Mouse (Mus musculus) cortical plate, adult 2 months (tissue): ENCODE results near the gene Cox8b. TPM values are rescaled to one million over a fixed set of nuclear protein-coding genes. Genes with fewer than 3 reads are reported as not detected.
A peak's percentile ranks its signal among the peaks of the same experiment; 100 is the strongest.

Source experiments
- H3K27ac ChIP-seq: fragments of 200-500 bp; 2 replicates; pipeline ENCODE4 v1.5.1; 2012; ENCODE audit warnings: low read length, control low read depth, inconsistent platforms; ENCODE audit not compliant: insufficient read depth
- H3K4me1 ChIP-seq: fragments of 200-500 bp; 2 replicates; pipeline ENCODE4 v1.6.1; 2011; ENCODE audit warnings: low read length; ENCODE audit not compliant: control insufficient read depth, insufficient read depth
- H3K4me3 ChIP-seq: fragments of 200-500 bp; 2 replicates; pipeline ENCODE4 v1.5.1; 2011; ENCODE audit warnings: mild to moderate bottlenecking, low read length, control low read depth; ENCODE audit not compliant: insufficient read depth
- CTCF ChIP-seq: fragments of 200-500 bp; IDR thresholded peaks from 2 replicates; pipeline ENCODE4 v1.5.1; 2011; ENCODE audit warnings: mild to moderate bottlenecking, control low read depth, low read length; ENCODE audit not compliant: insufficient read depth; ENCODE audit errors: extremely low read depth
- POLR2A ChIP-seq: fragments of 200-500 bp; IDR thresholded peaks from 2 replicates; pipeline ENCODE4 v1.6.1; 2011; ENCODE audit warnings: mild to moderate bottlenecking, low read length, control low read depth; ENCODE audit not compliant: insufficient read depth; ENCODE audit errors: extremely low read depth
- polyA plus RNA-seq: library from polyadenylated mRNA; depleted of rRNA; stranded (reverse); fragments of >200 nt; gene quantifications from 2 replicates; pipeline ENCODE4 v1.2.3, GENCODE M21; 2012

The Cox8b gene
- polyA plus RNA-seq, 1 experiment: 1.3 TPM

GRCm38 (mm10) chr7:140939669-140940171 is 39.5 kb upstream of the Cox8b start:
- H3K4me3 ChIP-seq: no peak overlapping the region
- H3K4me1 ChIP-seq: no peaks in the 10 kb centered on the region; the same call in 1 of the 2 replicates
- TF ChIP-seq CTCF (no peak), POLR2A (no peak)

GRCm38 (mm10) chr7:140938896-140939295 is 38.6 kb upstream of the Cox8b start:
- Histone ChIP-seq H3K4me3 (no peak overlapping the region), H3K27ac (no peak overlapping the region), H3K4me1 (no peaks in the 10 kb centered on the region; the same call in 1 of the 2 replicates)
- TF ChIP-seq POLR2A (no peak), CTCF (no peak)

More at GRCm38 (mm10) chr7:140939669-140940171, 39.5 kb upstream of the Cox8b start:
- no peak overlapping the region for H3K27ac ChIP-seq

DNA sequence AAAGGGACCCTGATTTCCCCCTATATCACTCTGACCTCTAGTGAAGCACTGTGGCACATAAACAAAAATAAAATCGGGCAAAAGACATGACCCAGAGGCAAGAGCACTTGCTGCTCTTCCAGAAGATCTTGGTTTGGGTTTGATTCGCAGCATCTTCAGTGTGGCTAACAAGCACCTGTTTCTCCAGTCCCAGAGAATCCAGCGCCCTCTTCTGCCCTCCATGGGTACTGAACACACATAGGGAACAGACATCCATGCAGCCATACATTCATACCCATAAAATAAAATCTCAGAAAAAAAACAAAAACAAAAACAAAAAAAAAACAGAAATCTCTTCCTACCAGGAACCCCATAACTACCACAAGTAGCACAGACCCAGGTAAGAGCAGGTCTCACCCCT is 38.2 kb upstream of the Cox8b start:
- H3K4me3 ChIP-seq: no peak overlapping the region
- no peak overlapping the region for H3K27ac ChIP-seq
- H3K4me1 ChIP-seq: no peaks in the 10 kb centered on the region; the same call in 1 of the 2 replicates
- TF ChIP-seq CTCF: no peak
- TF ChIP-seq POLR2A: no peak

DNA sequence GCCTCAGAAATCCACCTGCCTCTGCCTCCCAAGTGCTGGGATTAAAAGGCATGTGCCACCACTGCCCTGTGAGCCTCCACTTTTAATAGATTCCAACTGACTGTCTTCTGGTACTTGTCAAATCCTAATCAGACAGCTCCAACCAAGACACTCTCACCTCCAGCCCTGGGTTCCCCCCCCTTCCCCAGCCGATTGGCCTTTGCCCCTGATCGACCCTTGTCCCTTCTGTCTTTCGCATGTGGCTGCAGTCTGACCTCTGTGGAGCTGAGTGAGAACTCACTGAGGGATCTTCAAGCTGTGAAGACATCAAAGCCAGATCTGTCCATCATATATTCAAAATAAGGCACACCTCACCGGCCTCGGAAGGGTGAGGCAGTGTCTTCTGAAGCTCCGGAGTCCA is 26.9 kb upstream of the Cox8b start:
- no peaks in the 10 kb centered on the region for H3K4me1 ChIP-seq
- H3K27ac ChIP-seq: no peak overlapping the region
- TF ChIP-seq CTCF (no peak), POLR2A (no peak)
- no peak overlapping the region for H3K4me3 ChIP-seq

- Histone ChIP-seq H3K27ac (no peak overlapping the region), H3K4me3 (peak overlapping the region; percentile 21), H3K4me1 (no peaks in the 10 kb centered on the region)
- TF ChIP-seq CTCF: no peak
- no peak for TF ChIP-seq POLR2A
These were observed 23.0 kb upstream of the Cox8b start for GRCm38 (mm10) chr7:140923070-140923775.

GRCm38 (mm10) chr7:140922398-140923069 is 22.3 kb upstream of the Cox8b start:
- Histone ChIP-seq H3K4me1 (no peaks in the 10 kb centered on the region), H3K4me3 (peak overlapping the region; percentile 21), H3K27ac (no peak overlapping the region)
- no peak for TF ChIP-seq POLR2A
- no peak for TF ChIP-seq CTCF

DNA sequence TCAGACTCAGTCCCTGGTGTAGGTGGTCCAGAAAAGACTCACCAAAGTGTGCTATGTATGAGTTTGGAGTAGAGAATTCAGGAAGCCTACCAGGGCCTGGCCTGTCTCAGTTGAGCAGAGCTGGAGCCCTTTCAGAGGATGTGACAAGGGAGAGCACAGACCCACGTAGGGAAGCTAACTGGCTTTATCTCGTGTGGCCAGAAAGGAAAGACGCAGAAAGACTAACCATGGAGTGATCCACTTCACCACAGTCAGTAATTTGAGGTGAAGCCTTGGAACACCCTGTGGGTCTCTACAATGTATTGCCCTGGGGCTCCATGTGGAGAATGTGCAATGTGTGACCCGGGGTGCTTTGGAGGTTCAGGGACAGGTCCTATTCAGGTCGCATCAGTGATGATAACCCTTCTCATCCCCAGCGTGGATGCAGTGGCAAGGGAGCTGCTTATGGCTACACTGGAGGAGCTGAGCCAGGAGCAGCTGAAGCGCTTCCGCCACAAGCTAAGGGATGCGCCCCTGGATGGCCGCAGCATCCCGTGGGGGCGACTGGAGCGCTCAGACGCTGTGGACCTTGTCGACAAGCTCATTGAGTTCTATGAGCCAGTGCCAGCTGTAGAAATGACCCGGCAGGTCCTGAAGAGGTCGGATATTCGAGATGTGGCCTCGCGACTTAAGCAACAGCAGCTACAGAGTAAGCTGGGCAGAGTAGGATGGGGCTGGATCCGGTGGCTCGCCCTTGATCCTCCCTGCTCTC is 21.2 kb upstream of the Cox8b start:
- Histone ChIP-seq H3K27ac (no peak overlapping the region), H3K4me1 (no peaks in the 10 kb centered on the region), H3K4me3 (no peak overlapping the region)
- no peak for TF ChIP-seq POLR2A
- TF ChIP-seq CTCF: no peak

- TF ChIP-seq POLR2A: no peak
- TF ChIP-seq CTCF: no peak
- Histone ChIP-seq H3K4me3 (no peak within 1 kb of the TSS), H3K27ac (no peak within 1 kb of the TSS), H3K4me1 (no peaks in the 10 kb centered on the region)
These were observed 20.3 kb upstream of the Cox8b start, which contains the start of gene Nlrp6 for GRCm38 (mm10) chr7:140920418-140921029. TSS of gene Nlrp6 (plus strand) at chr7:140920902.

DNA sequence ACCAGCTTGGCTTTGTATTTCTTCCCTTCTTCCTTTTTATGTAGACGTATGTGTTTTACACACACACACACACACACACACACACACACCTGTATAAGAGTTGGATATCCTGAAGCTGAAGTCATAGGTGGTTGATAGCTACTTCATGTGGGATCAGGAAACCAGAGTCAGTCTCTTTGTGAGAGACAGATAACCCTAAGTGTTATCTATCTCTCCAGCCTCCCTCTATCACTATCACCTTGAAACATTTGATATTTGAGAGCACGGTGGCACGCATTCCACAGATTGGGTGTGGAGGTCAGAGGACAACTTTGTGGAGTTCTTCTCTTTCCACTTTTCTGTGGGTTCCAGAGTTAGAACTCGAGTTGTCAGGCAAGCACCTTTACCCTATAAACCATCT is 19.7 kb upstream of the Cox8b start:
- H3K4me3 ChIP-seq: no peak overlapping the region
- no peak for TF ChIP-seq POLR2A
- no peak for TF ChIP-seq CTCF
- no peak overlapping the region for H3K27ac ChIP-seq
- H3K4me1 ChIP-seq: no peaks in the 10 kb centered on the region
